Mouse (Mus musculus) ovary, postnatal 10 days (tissue): ENCODE data around the gene Prmt8.

Experiments used
- DNase-seq: peaks from one replicate; pipeline ENCODE4 v3.0.0; 2022; ENCODE audit warnings: low spot score

The Prmt8 gene

DNA sequence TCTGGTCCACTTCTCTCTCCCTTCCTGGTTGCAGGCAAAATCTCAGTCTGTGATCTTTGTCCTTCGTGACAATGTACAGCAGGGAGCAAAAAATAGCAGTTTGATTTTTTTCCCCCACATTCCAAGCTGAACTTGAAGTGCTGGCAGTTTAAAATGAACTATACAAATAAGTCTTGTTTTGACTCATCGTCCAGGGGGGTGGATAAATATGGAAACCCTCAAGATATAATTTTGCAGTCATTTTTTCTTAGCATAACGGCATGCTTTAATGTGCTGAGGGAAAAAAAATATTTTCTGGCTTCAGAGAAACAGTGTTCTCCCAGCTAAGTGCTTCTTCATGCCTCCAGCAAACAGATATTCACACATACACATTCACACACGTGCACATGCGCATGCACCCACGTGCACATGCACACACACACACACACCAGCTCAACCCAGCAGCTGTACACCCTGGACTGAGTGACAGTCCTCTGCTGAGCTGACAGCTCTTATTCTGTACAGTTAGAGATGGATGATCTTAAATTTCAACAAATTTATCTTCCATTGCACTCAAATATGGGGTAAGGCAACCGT lies 107.5 kb downstream of the Prmt8 start:
- DNase-seq: no peak

DNA sequence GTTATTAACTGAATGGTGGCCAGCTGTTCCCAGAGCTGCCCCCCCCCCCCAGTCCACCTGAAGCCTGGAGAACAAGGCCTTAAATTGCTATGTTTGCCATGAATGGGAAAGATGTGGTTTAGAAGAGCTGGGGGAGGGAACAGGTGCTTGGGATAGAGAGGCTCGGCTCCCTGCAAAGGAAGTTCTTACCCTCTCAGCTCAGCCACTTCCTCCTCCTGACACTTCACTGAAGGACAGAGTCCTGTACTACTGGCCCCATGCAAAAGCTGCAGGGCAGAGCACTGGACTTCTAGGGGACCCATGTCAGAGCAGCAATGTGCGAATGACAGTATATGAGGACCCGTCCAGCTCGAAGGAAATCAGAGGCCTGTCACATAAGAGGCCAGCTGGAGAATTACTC lies 109.3 kb downstream of the Prmt8 start:
- no peak for DNase-seq

DNA sequence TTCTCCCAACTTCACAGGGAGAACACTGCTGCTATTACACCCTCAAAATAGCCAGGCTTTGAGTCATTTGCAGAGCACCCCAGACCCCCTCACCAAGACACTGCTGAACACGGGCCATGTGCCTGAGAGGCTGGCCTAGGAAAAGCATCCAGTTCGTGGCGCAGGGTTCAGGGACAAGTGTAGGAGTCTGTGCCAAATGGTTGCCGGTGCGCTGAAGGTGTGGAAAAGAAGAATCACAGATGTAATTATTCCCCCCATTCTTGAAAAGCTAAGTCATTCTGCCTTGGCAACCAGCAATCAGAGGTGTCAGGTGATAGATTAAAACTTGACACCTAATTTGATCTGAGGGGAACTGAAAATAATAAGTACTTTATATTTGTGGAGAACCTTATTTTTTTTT lies 109.8 kb downstream of the Prmt8 start:
- DNase-seq: no peak

DNA sequence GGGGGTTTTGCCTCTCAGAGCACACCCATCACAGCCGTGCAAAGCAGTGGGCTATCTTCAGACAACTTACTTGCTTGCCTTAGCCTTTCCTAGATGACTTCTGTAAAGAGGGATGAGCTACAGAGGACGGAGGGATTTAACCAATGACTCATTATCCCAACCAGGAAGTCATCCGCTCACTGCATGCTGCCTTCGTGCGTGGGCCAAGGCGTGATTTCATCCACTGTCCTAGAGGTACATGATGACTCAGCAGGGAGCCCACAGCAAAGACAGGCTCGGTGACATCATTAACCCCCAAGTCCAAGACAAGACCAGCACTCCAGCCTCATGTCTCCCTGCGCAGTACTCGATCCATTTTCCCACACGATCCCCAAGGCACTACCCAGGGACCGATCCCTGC lies 112.1 kb downstream of the Prmt8 start:
- DNase-seq: no peak

DNA sequence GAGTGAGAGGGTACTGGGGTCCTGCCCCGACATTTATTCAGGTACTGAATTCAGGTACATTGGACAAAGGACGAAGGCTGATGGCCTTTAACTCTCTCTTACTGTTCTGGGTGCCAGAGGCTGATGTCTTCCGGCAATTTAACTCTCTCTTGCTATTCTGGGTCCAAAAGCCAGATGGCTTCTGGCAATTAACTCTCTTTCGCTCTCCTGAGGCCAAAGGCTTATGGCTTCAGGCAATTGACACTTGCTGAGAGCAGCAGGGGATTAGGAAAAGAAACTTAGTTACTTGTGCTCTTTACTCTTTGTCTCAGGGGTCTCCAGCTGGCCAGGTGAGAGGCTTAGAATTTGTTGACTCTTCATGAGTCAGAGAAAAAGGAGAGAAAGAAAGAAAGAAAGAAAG lies 113.3 kb downstream of the Prmt8 start:
- no peak for DNase-seq

DNA sequence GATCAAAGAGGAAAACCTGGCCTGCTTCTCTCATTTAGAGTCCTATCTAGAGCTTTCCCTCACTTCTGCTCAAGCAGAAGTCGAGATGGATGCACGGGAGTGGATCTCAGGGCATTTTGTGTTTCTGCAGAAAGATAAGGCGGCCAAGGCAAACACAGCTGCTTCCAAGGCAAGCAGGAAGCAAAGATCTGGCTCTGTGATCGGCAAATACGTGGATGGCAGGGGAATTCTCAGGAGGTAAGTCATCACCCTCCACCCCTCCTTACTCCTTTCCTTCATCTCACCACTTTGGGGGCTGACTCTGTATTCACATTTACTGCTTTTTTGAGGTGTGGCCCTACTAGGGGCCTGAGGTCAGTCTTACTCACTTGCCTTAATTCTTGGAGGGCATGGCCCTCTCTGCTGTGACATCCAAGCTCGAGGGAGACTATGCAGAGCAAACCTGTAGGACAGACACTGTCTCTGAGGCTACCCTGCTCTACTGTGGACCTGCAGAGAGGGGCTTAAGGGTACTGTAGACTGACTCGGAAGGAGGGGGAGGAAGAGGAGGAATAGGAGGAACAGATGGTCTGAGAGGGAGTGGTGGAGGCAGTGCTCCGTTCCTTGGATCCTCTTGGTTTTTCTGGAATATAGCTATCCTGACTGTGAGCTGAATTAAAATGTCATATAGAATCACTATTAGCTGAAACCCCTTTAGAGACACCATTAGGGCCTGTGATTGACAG lies 128.0 kb downstream of the Prmt8 start:
- no peak for DNase-seq
